Mouse (Mus musculus): ENCODE data around the gene Obox1.
"Not testable (repeated sequence)": the region's sequence is repeated elsewhere in the genome, so short reads cannot be mapped to it uniquely, and the experiment has no call there.

The Obox1 gene

GRCm38 (mm10) chr7:15388421-15388998, at the start of gene Obox1, which contains the start of gene Obox2:
Gene Obox1 (plus strand): TSS chr7:15388948.
Gene Obox2 (plus strand): TSS chr7:15388721.
- DNase-seq: not testable (repeated sequence)

GRCm38 (mm10) chr7:15399147-15399874, 10.6 kb downstream of the Obox1 start:
- not testable (repeated sequence) for DNase-seq

GRCm38 (mm10) chr7:15406816-15407215, 18.1 kb downstream of the Obox1 start:
- not testable (repeated sequence) for DNase-seq

GRCm38 (mm10) chr7:15418046-15418445, 29.3 kb downstream of the Obox1 start:
- not testable (repeated sequence) for DNase-seq

- DNase-seq: not testable (repeated sequence)
Observed at GRCm38 (mm10) chr7:15425537-15425936, 36.8 kb downstream of the Obox1 start.

GRCm38 (mm10) chr7:15509411-15509810, 120.7 kb downstream of the Obox1 start:
- not testable (repeated sequence) for DNase-seq

Measured in layer of hippocampus, adult 9-11 months (tissue).